Mouse (Mus musculus): ENCODE results near the gene Gzmg. TPM values are rescaled to one million over a fixed set of nuclear protein-coding genes. Genes with fewer than 3 reads are reported as not detected.
"Not testable (repeated sequence)": the region's sequence is repeated elsewhere in the genome, so short reads cannot be mapped to it uniquely, and the experiment has no call there.

Gene Gzmg
- polyA plus RNA-seq (2014; fragmentation: Nextera tagmentation; extraction: Ambion mirVana) = not detected in 2 replicates

DNA sequence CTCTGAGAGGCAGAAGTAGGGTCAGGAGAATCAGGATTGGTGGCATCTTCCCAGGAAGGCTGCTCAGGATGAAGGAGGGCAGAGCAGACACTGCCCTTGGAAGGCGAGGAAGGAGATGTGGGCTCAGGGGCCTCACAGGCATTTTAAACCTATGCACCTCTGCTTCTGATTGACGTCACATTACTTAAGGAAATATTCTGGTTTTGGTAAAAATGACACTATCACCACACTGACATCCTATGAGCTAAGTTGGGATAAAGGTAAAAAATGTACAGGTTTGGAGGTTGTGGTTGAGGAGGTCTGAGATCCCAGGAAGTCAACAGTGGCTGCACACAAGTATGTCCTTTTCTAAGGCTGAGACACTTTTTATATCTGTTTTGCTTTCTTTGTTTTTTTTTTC, at the start of gene Gzmg:
TSS of gene Gzmg (minus strand) at position 101 of the 400 bp plus-strand sequence.
- not testable (repeated sequence) for H3K4me2 ChIP-seq (ENCODE audit: low read depth, low read length); H3K9me3 ChIP-seq (ENCODE audit: control insufficient read depth, low read length); H3K4me3 ChIP-seq (ENCODE audit: low read depth, low read length); ATAC-seq (ENCODE audit: low read depth); H3K27ac ChIP-seq (replicated peaks; ENCODE audit: low read depth, low read length); H3K36me3 ChIP-seq (ENCODE audit: control insufficient read depth, insufficient read depth, low read length); H3K27me3 ChIP-seq (replicated peaks; ENCODE audit: control insufficient read depth, insufficient read depth, low read length); DNase-seq (ENCODE audit: low spot score); H3K9ac ChIP-seq (ENCODE audit: low read depth, low read length); H3K4me1 ChIP-seq (ENCODE audit: control insufficient read depth, insufficient read depth, low read length)
- WGBS = 66% methylated on average over 2 of the region's 2 CpGs

DNA sequence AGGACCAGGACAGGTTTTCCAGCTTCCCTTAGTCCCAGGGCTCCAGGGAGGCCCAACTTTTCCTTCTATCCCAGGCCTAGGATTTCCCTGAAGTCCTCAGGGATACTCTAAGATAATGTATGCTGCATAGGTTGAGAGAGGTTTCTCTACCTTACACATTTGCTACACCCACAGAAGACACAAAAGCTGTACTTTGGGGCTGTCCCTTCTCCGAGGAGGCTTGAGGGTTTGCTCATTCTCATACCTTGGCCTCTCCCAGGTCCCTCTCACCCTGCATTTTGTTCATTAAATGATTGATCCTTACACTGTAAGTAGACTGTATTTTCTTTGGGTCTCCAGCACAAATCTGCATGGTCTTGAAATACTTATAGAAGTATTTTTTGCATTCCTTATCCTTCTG, 46.2 kb upstream of the Gzmg start:
- ATAC-seq (ENCODE audit: low read depth) (no peak), DNase-seq (ENCODE audit: low spot score) (no peak)
- Histone ChIP-seq H3K4me1 (ENCODE audit: control insufficient read depth, insufficient read depth, low read length) (no peaks in the 10 kb centered on the region), H3K4me3 (ENCODE audit: low read depth, low read length) (no peak overlapping the region), H3K27me3 (replicated peaks; ENCODE audit: control insufficient read depth, insufficient read depth, low read length) (no peaks in the 10 kb centered on the region), H3K4me2 (ENCODE audit: low read depth, low read length) (no peak overlapping the region), H3K36me3 (ENCODE audit: control insufficient read depth, insufficient read depth, low read length) (no peaks in the 10 kb centered on the region), H3K27ac (replicated peaks; ENCODE audit: low read depth, low read length) (no peak overlapping the region), H3K9ac (ENCODE audit: low read depth, low read length) (no peak overlapping the region), H3K9me3 (ENCODE audit: control insufficient read depth, low read length) (no peaks in the 10 kb centered on the region)
- WGBS = 87% methylated on average over 1 of the region's 1 CpGs

DNA sequence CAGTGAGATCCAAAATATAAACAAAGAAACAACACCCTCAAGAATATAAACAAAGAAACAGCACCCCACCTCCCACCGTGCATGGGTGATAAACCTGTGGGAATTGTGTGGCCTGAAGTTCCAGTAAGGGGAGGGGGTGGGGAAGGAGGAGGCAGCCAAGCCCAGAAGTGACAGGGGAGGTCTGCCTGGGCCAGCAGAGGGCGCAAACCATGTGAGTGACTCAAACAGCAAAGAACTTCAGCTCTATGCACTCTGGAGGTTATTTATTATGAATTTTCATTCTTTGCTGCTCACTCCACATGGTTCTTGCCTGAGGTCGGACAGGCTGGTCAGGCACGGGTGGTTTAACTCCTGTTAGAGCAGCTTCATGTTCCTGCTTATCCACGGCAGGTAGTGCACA, 45.6 kb upstream of the Gzmg start:
- not testable (repeated sequence) for H3K4me2 ChIP-seq (ENCODE audit: low read depth, low read length); H3K36me3 ChIP-seq (ENCODE audit: control insufficient read depth, insufficient read depth, low read length); H3K9me3 ChIP-seq (ENCODE audit: control insufficient read depth, low read length); H3K27ac ChIP-seq (replicated peaks; ENCODE audit: low read depth, low read length); H3K4me3 ChIP-seq (ENCODE audit: low read depth, low read length); H3K9ac ChIP-seq (ENCODE audit: low read depth, low read length); ATAC-seq (ENCODE audit: low read depth); H3K4me1 ChIP-seq (ENCODE audit: control insufficient read depth, insufficient read depth, low read length); H3K27me3 ChIP-seq (replicated peaks; ENCODE audit: control insufficient read depth, insufficient read depth, low read length)
- WGBS = 35% methylated on average over 5 of the region's 5 CpGs
- peak; percentile 50 for DNase-seq (ENCODE audit: low spot score)

DNA sequence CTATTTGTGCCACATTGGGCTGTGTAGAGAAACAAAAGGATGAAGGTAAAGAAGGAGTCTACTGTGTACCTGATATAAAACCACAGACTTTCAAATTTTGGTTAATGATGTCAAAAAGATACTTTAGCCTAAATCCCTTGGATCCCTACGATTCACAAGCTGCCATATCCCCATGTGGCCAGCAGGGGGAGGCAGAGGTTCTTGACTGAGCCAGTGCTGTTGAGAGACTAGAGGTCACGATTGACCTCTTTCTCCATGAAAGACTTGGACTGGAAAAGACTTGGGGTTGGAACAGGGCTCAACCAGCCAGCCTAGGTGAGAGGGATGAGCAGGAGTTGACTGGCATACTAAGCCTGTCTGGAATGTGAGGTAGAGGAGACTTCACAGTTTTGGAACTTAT, 44.6 kb upstream of the Gzmg start:
- H3K27ac ChIP-seq (replicated peaks; ENCODE audit: low read depth, low read length) = no peak overlapping the region
- no peaks in the 10 kb centered on the region for H3K4me1 ChIP-seq (ENCODE audit: control insufficient read depth, insufficient read depth, low read length)
- 10% methylated on average over 2 of the region's 2 CpGs for WGBS
- DNase-seq (ENCODE audit: low spot score) (peak; percentile 36), ATAC-seq (ENCODE audit: low read depth) (no peak)
- H3K9me3 ChIP-seq (ENCODE audit: control insufficient read depth, low read length) = no peaks in the 10 kb centered on the region
- H3K9ac ChIP-seq (ENCODE audit: low read depth, low read length) = no peak overlapping the region
- H3K36me3 ChIP-seq (ENCODE audit: control insufficient read depth, insufficient read depth, low read length) = no peaks in the 10 kb centered on the region
- no peak overlapping the region for H3K4me2 ChIP-seq (ENCODE audit: low read depth, low read length)
- H3K27me3 ChIP-seq (replicated peaks; ENCODE audit: control insufficient read depth, insufficient read depth, low read length) = no peaks in the 10 kb centered on the region
- no peak overlapping the region for H3K4me3 ChIP-seq (ENCODE audit: low read depth, low read length)

DNA sequence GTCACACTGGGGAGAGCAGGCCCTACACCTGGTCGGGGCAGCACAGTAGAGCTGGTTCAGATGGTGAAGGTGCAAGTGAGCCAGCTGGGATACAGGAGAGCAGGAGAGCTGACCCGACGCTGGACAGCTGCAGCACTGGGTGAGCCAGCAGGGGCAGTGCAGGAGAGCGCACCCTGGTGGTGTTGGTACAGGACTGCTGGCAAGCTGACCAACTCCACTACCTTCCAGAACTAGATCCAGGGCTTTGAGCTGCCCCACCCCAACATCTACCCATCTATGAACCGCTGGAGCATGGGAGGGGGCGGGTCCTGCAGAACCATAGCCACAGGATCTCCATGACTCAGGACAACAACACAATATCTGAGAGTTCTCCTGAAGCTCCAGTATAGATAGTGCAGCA, 27.6 kb upstream of the Gzmg start:
- Histone ChIP-seq H3K9ac (ENCODE audit: low read depth, low read length) (no peak overlapping the region), H3K27ac (replicated peaks; ENCODE audit: low read depth, low read length) (no peak overlapping the region), H3K4me3 (ENCODE audit: low read depth, low read length) (no peak overlapping the region), H3K4me1 (ENCODE audit: control insufficient read depth, insufficient read depth, low read length) (no peaks in the 10 kb centered on the region), H3K4me2 (ENCODE audit: low read depth, low read length) (no peak overlapping the region), H3K36me3 (ENCODE audit: control insufficient read depth, insufficient read depth, low read length) (no peaks in the 10 kb centered on the region), H3K27me3 (replicated peaks; ENCODE audit: control insufficient read depth, insufficient read depth, low read length) (no peaks in the 10 kb centered on the region), H3K9me3 (ENCODE audit: control insufficient read depth, low read length) (no peaks in the 10 kb centered on the region)
- no peak for ATAC-seq (ENCODE audit: low read depth)
- no peak for DNase-seq (ENCODE audit: low spot score)
- 62% methylated on average over 5 of the region's 6 CpGs for WGBS

- Histone ChIP-seq H3K4me3 (ENCODE audit: low read depth, low read length) (no peak overlapping the region), H3K4me1 (ENCODE audit: control insufficient read depth, insufficient read depth, low read length) (no peaks in the 10 kb centered on the region), H3K4me2 (ENCODE audit: low read depth, low read length) (no peak overlapping the region), H3K9me3 (ENCODE audit: control insufficient read depth, low read length) (no peaks in the 10 kb centered on the region), H3K27me3 (replicated peaks; ENCODE audit: control insufficient read depth, insufficient read depth, low read length) (no peaks in the 10 kb centered on the region), H3K9ac (ENCODE audit: low read depth, low read length) (no peak overlapping the region), H3K27ac (replicated peaks; ENCODE audit: low read depth, low read length) (no peak overlapping the region), H3K36me3 (ENCODE audit: control insufficient read depth, insufficient read depth, low read length) (no peaks in the 10 kb centered on the region)
- 64% methylated on average over 5 of the region's 5 CpGs for WGBS
- DNase-seq (ENCODE audit: low spot score) (no peak), ATAC-seq (ENCODE audit: low read depth) (no peak)
Measured at GRCm38 (mm10) chr14:56186521-56186920, 27.1 kb upstream of the Gzmg start.

- ATAC-seq (ENCODE audit: low read depth); H3K4me3 ChIP-seq (ENCODE audit: low read depth, low read length); H3K4me1 ChIP-seq (ENCODE audit: control insufficient read depth, insufficient read depth, low read length); H3K9me3 ChIP-seq (ENCODE audit: control insufficient read depth, low read length); H3K4me2 ChIP-seq (ENCODE audit: low read depth, low read length); H3K27me3 ChIP-seq (replicated peaks; ENCODE audit: control insufficient read depth, insufficient read depth, low read length); H3K36me3 ChIP-seq (ENCODE audit: control insufficient read depth, insufficient read depth, low read length); H3K27ac ChIP-seq (replicated peaks; ENCODE audit: low read depth, low read length); H3K9ac ChIP-seq (ENCODE audit: low read depth, low read length): not testable (repeated sequence)
- WGBS = 31% methylated on average over 6 of the region's 8 CpGs
- peak; percentile 31 for DNase-seq (ENCODE audit: low spot score)
Measured at GRCm38 (mm10) chr14:56177651-56178050, 18.3 kb upstream of the Gzmg start.

- no peaks in the 10 kb centered on the region for H3K4me1 ChIP-seq (ENCODE audit: control insufficient read depth, insufficient read depth, low read length)
- H3K4me3 ChIP-seq (ENCODE audit: low read depth, low read length) = no peak within 1 kb of the TSS
- no peak within 1 kb of the TSS for H3K9ac ChIP-seq (ENCODE audit: low read depth, low read length)
- H3K36me3 ChIP-seq (ENCODE audit: control insufficient read depth, insufficient read depth, low read length) = no peaks in the 10 kb centered on the region
- H3K27ac ChIP-seq (replicated peaks; ENCODE audit: low read depth, low read length) = no peak within 1 kb of the TSS
- DNase-seq (ENCODE audit: low spot score) (no peak), ATAC-seq (ENCODE audit: low read depth) (no peak)
- no peaks in the 10 kb centered on the region for H3K9me3 ChIP-seq (ENCODE audit: control insufficient read depth, low read length)
- H3K27me3 ChIP-seq (replicated peaks; ENCODE audit: control insufficient read depth, insufficient read depth, low read length) = no peaks in the 10 kb centered on the region
- no peak within 1 kb of the TSS for H3K4me2 ChIP-seq (ENCODE audit: low read depth, low read length)
- WGBS = 92% methylated on average over 5 of the region's 5 CpGs
Measured at GRCm38 (mm10) chr14:56174499-56174898, 15.1 kb upstream of the Gzmg start, which contains the start of gene Gzmn. Gene Gzmn, minus strand, starts transcription at chr14:56174599.

GRCm38 (mm10) chr14:56173396-56173795, 14.0 kb upstream of the Gzmg start:
- Histone ChIP-seq H3K4me2 (ENCODE audit: low read depth, low read length) (no peak overlapping the region), H3K36me3 (ENCODE audit: control insufficient read depth, insufficient read depth, low read length) (no peaks in the 10 kb centered on the region), H3K4me3 (ENCODE audit: low read depth, low read length) (no peak overlapping the region), H3K9ac (ENCODE audit: low read depth, low read length) (no peak overlapping the region), H3K27ac (replicated peaks; ENCODE audit: low read depth, low read length) (no peak overlapping the region), H3K27me3 (replicated peaks; ENCODE audit: control insufficient read depth, insufficient read depth, low read length) (no peaks in the 10 kb centered on the region), H3K9me3 (ENCODE audit: control insufficient read depth, low read length) (no peaks in the 10 kb centered on the region), H3K4me1 (ENCODE audit: control insufficient read depth, insufficient read depth, low read length) (no peaks in the 10 kb centered on the region)
- no peak for ATAC-seq (ENCODE audit: low read depth)
- 90% methylated on average over 6 of the region's 6 CpGs for WGBS
- no peak for DNase-seq (ENCODE audit: low spot score)
